Mouse (Mus musculus) naive thymus-derived CD4-positive, alpha-beta T cell, adult 2 months (primary cell): ENCODE results near the gene Mat2b.
"Not testable (repeated sequence)": the region's sequence is repeated elsewhere in the genome, so short reads cannot be mapped to it uniquely, and the experiment has no call there.

Experiments used
- DNase-seq: peaks from one replicate; pipeline ENCODE4 v3.0.0-alpha.2; 2011; ENCODE audit warnings: low read depth

Mat2b gene

GRCm38 (mm10) chr11:40695103-40695502 is at the start of gene Mat2b:
Gene Mat2b, minus strand, starts transcription at chr11:40695203.
- DNase-seq: no peak

GRCm38 (mm10) chr11:40744348-40744747 is 49.3 kb upstream of the Mat2b start:
- DNase-seq: peak; percentile 76

GRCm38 (mm10) chr11:40741605-40742262 is 46.7 kb upstream of the Mat2b start:
- DNase-seq: no peak

- no peak for DNase-seq
Measured at GRCm38 (mm10) chr11:40737369-40737768, 42.4 kb upstream of the Mat2b start.

GRCm38 (mm10) chr11:40734251-40734752 is 39.3 kb upstream of the Mat2b start:
- DNase-seq: peak; percentile 32

DNA sequence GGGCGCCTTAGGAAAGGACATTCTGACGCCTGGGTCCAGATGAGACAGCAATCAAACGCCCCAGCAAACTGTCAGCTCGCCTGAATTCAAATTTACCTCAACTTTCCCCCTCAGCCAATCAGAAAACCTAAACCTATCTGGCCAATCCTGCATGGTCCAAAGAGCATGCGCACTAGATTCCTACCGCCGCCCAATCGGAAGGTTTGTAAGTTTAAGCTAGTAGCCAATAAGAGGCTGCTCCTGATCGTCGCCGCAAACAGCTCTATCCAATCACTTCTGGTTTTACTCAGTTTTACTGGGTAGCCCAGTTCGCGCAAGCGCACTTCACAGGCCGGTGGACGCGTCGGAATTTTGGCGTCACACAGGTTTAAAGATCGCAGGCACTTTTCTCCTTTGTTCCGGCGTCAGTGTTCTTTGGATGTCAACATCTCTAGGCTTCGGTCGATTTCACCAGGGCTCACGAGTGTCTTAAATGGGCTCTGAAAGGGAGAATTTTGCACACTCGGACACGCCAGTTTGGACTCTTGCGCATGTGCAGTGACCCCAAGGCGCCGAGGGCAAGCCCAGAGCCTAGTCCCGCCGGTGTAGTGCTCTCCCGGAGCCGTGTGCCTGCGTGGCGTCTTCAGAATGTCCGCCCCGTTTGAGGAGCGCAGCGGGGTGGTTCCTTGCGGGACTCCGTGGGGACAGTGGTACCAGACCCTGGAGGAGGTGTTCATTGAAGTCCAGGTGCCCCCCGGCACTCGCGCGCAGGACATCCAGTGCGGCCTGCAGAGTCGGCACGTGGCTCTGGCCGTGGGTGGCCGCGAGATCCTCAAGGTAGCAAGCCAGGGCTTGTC is 38.6 kb upstream of the Mat2b start, which contains the start of the genes Hmmr and Nudcd2:
Hmmr (minus strand) TSS at position 84 of the 836 bp plus-strand sequence.
Nudcd2 (plus strand) TSS at position 329 of the 836 bp plus-strand sequence.
- DNase-seq: peak; percentile 98

DNA sequence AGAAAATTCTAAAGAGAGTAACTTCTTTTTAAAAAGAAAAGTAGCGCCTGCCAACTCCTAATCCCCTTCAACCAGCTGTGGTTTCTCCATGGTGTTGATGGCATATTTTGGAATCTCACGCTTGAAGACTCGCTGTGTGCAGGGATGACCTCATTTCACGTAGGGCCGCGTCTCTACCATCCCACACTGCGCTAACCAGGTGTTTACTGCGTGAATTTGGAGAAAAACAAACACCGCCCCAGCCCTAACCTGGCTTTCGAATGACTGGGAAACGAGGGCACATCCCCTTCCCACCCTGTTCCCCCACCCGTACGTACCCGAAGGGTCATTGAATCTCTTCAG is 38.0 kb upstream of the Mat2b start:
- DNase-seq: no peak

DNA sequence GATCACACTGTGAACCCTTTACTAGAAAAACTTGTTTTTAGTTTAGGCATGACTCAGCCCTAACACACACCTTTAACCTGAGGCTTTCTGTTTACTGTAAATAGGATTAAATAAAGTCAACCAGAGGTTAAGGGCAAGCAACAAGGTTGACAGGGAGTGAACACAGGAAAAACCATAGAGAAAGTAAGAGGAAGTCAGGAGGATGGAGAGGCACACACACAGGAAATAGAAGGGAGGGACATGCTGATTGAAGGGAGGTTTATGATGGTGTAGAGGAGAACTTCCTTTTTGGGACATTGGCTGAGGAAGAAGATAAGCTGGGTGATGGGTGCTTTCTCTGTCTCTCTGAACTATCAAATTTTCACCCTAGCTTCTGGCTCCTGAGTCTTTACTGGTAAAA is 23.3 kb upstream of the Mat2b start:
- peak; percentile 49 for DNase-seq

DNA sequence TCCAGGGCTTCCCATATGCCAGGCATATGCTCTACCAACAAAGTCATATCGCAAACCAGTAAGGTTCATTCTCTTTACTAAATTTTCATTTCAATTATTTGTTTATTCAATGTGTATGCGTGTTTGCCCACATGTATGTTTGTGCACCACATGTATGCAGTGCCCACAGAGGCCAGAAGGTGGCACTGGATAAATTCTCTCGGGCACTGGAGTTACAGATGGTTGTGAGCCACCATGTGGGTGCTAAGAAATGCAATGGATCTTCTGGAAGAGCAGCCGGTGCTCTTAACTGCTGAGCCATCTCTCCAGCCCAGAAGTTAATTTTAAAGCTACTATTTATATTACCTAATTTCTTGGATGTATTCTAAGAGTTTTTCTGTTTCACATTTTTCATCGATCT is 20.5 kb upstream of the Mat2b start:
- peak; percentile 33 for DNase-seq

DNA sequence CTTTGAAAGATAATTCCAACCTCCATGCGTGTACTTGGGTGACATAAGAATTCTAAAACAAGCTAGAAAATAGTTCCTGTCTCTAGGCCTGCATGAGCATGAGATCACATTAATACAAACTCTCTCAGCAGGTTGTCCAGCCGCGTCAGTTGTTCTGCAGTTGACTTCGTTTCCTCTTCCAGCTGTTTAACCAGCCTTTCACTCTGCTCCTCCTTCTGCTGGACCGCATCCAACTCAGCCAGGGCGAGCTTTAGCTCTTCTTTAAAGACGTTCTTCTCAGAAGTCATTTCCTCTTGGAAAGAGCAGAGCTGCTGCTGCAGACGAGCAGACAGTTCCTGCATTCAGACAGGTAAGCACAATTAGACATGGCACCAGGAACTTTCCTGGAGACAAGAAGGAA is 18.9 kb upstream of the Mat2b start:
- DNase-seq: no peak

DNA sequence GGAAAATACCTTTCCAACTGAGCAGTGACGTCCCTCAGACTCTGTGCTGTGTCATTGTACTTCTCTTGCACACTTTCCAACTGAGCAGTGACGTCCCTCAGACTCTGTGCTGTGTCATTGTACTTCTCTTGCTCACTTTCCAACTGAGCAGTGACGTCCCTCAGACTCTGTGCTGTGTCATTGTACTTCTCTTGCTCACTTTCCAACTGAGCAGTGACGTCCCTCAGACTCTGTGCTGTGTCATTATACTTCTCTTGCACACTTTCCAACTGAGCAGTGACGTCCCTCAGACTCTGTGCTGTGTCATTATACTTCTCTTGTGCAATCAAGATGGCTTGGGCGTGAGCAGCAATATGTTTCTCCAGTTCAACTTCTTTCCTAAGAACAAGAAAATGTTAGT is 14.9 kb upstream of the Mat2b start:
- not testable (repeated sequence) for DNase-seq

GRCm38 (mm10) chr11:40694311-40695087 is 504 bp downstream of the Mat2b start:
- peak; percentile 79 for DNase-seq

- peak; percentile 50 for DNase-seq
Measured at GRCm38 (mm10) chr11:40693366-40693951, 1.5 kb downstream of the Mat2b start.

DNA sequence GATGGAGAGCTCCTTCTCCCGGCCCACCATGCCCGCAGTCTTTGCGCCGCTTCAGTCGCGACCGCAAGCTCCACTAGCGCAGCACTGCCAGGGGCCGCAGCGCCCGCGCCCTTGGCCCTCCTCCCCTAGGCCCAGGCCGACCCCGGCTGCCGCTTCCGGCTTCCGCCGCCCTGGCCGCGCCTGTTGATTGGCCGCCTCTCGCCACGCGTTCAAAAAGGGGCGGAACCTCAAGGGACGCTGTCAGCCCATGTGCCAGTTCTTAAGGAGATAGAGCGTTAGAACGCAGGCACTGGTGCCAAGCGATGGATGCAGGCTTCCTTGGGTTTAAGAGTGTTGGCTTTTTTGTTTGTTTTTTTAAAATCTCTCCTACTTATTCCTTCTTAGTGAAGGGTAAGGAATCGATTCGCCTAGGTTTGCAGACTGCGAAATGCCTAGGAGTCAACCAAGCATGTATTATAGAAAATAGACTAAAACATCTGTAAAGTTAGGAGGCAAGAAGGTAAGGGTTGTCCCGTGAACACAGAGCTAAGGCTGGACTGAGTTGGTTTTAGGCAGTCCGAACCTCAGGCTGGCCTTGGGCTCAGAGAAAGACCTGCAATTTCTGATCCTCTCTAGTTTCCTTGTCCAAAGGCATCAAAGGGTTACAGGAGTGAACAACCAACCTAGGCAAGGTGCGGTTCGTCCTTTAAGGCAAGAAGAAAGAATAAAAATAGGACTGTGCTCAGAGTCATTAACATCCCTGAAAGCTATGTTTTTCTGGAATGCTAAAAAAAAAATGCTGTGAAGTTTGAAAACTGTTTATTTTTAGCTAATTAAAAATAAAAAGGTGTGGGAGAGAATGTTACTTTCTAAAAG is 2.3 kb downstream of the Mat2b start:
- DNase-seq: peak; percentile 94

DNA sequence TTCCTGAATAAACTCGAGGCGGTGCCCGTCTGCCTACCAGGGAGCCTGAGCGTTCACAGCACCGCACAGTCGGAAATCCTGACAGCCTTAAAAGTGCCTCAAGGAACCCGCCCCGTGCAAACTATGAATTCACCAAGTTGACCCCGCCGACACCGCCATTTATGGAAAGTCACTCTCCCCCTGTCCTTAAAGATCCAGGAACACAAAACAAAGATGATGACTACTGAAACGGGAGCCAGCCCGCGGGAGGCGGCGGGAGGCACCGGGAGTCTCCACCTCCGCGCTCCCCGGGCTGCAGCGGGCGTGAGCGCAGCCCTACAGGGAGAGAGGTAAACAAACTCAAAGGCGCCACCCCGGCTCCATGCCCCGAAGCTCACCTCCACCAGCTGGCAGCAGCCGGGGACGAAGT is 2.9 kb downstream of the Mat2b start:
- DNase-seq: no peak

- DNase-seq: peak; percentile 15
Measured at GRCm38 (mm10) chr11:40690444-40691127, 4.4 kb downstream of the Mat2b start.

GRCm38 (mm10) chr11:40683295-40683694 is 11.7 kb downstream of the Mat2b start:
- no peak for DNase-seq

DNA sequence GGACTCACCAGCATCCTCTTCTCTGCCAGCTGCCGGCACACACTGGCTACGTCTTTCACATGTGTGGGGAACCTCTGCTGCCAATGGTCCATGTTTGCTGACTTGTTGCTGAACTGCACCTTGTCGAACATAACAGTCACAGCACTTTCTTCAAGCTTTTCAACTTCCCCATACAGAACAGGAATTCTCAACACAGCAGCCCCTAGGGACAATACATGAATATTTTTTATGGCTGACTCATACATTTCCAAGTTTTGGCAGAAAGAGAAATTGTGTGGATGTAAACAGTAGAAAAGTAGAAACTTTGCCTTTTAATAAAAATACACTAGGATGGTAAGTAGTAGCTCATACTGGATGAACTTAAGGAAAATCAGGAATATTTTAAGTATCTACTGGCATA is 12.5 kb downstream of the Mat2b start:
- DNase-seq: no peak

GRCm38 (mm10) chr11:40677169-40677568 is 17.8 kb downstream of the Mat2b start:
- DNase-seq: peak; percentile 35

- no peak for DNase-seq
Measured at GRCm38 (mm10) chr11:40675014-40675730, 19.8 kb downstream of the Mat2b start.
